Mouse (Mus musculus): ENCODE results near the gene Txnrd1. TPM values are rescaled to one million over a fixed set of nuclear protein-coding genes. Genes with fewer than 3 reads are reported as not detected.
A peak's percentile ranks its signal among the peaks of the same experiment; 100 is the strongest.

Gene Txnrd1
- polyA plus RNA-seq (2015; fragmentation: Nextera tagmentation; extraction: Ambion mirVana): 34.6 and 40.0 TPM in 2 replicates

DNA sequence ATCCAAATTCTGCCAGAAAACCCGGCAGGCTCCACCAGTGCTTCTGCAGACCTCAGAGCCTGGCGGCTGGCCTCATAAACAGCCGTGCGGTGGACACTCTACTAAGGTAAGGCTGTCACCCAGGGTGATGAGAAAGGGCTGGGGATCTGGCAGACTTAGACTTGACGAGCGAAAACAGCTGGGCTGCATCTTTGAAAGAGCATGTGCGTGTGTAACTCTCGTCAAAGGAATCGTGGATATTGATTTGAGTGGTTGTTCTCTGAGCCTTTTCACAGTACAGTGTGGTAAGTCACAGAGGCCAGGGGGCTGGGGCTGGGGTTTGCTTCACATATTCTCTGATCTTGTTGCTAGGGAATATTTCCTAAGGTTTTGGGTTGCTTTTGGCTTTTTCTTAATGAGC lies at the start of gene Txnrd1:
Gene Txnrd1, plus strand, starts transcription at position 26 of the 400 bp plus-strand sequence.
- Histone ChIP-seq H3K9ac (replicated peaks; ENCODE audit: low read depth) (no peak within 1 kb of the TSS), H3K4me1 (ENCODE audit: insufficient read depth, low read depth, low read length) (no peaks in the 10 kb centered on the region), H3K4me3 (ENCODE audit: low read depth, low read length) (no peak within 1 kb of the TSS), H3K27me3 (replicated peaks; ENCODE audit: insufficient read depth, low read length) (no peaks in the 10 kb centered on the region), H3K27ac (ENCODE audit: low read length) (no peak within 1 kb of the TSS), H3K4me2 (replicated peaks; ENCODE audit: low read depth, low read length) (no peak within 1 kb of the TSS), H3K36me3 (ENCODE audit: insufficient read depth, low read length) (no peaks in the 10 kb centered on the region), H3K9me3 (ENCODE audit: low read length) (no peaks in the 10 kb centered on the region)
- WGBS: 38% methylated on average over 9 of the region's 9 CpGs
- ATAC-seq (no peak), DNase-seq (ENCODE audit: low spot score) (peak; percentile 9)
- no peak for TF ChIP-seq CTCF (IDR thresholded peaks at IDR 0.05)
- TF ChIP-seq EP300 (IDR thresholded peaks at IDR 0.05): no peak

GRCm38 (mm10) chr10:82789181-82789580 lies 44.6 kb upstream of the Txnrd1 start:
- ATAC-seq (no peak), DNase-seq (ENCODE audit: low spot score) (no peak)
- H3K4me2 ChIP-seq (replicated peaks; ENCODE audit: low read depth, low read length): no peak overlapping the region
- TF ChIP-seq EP300 (IDR thresholded peaks at IDR 0.05) (no peak), CTCF (IDR thresholded peaks at IDR 0.05) (no peak)
- no peaks in the 10 kb centered on the region for H3K9me3 ChIP-seq (ENCODE audit: low read length)
- no peak overlapping the region for H3K27ac ChIP-seq (ENCODE audit: low read length)
- H3K9ac ChIP-seq (replicated peaks; ENCODE audit: low read depth): no peak overlapping the region
- no peak overlapping the region for H3K4me3 ChIP-seq (ENCODE audit: low read depth, low read length)
- no peaks in the 10 kb centered on the region for H3K36me3 ChIP-seq (ENCODE audit: insufficient read depth, low read length)
- H3K4me1 ChIP-seq (ENCODE audit: insufficient read depth, low read depth, low read length): no peaks in the 10 kb centered on the region
- no peaks in the 10 kb centered on the region for H3K27me3 ChIP-seq (replicated peaks; ENCODE audit: insufficient read depth, low read length)

DNA sequence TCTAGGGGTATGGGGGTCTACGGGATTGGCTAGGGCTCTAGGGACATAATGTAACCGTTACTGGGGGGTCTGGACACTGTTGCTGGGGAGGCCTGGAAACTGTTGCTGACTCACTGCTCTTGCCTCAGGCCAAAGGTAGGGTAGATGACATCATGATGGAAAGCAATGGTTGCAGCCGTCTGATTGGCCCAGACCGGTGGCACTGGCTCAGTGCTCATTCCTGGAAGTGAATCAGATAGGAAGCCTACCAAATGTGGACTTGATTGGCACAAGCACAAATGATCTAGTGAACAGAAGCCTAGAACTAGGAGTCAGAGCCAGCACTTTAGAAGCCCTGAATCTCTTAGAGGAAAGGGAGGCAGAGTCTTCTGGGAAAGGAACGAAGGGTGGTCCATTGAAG lies 43.2 kb upstream of the Txnrd1 start:
- Histone ChIP-seq H3K4me3 (ENCODE audit: low read depth, low read length) (no peak overlapping the region), H3K9me3 (ENCODE audit: low read length) (no peaks in the 10 kb centered on the region), H3K27me3 (replicated peaks; ENCODE audit: insufficient read depth, low read length) (no peaks in the 10 kb centered on the region), H3K9ac (replicated peaks; ENCODE audit: low read depth) (no peak overlapping the region), H3K4me2 (replicated peaks; ENCODE audit: low read depth, low read length) (no peak overlapping the region), H3K36me3 (ENCODE audit: insufficient read depth, low read length) (no peaks in the 10 kb centered on the region), H3K27ac (ENCODE audit: low read length) (no peak overlapping the region), H3K4me1 (ENCODE audit: insufficient read depth, low read depth, low read length) (peaks cover 5% of the 10 kb centered on the region; the same call in 1 of the 2 replicates)
- TF ChIP-seq CTCF (IDR thresholded peaks at IDR 0.05) (no peak), EP300 (IDR thresholded peaks at IDR 0.05) (no peak)
- WGBS: 88% methylated on average over 5 of the region's 5 CpGs
- no peak for DNase-seq (ENCODE audit: low spot score)
- no peak for ATAC-seq

DNA sequence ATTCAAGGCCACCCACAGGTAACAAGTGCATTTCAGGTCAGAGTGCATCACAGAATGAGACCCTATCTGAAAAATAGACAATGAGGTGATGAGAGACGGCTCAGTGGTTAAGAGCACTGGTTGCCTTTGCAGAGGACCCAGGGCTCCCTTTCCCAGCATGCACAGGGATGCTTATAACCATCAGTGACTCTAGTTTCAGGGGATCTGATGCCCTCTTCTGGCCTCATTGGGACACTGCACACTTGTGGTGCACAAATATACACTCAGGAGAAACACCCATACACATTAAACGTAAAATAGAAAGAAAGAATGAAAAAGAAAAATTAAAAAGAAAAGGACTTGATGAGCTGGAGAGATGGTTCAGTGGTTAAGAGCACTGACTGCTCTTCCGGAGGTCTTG lies 42.0 kb upstream of the Txnrd1 start:
- Histone ChIP-seq H3K27me3 (replicated peaks; ENCODE audit: insufficient read depth, low read length) (no peaks in the 10 kb centered on the region), H3K4me3 (ENCODE audit: low read depth, low read length) (no peak overlapping the region), H3K9me3 (ENCODE audit: low read length) (no peaks in the 10 kb centered on the region), H3K9ac (replicated peaks; ENCODE audit: low read depth) (no peak overlapping the region), H3K36me3 (ENCODE audit: insufficient read depth, low read length) (no peaks in the 10 kb centered on the region), H3K4me1 (ENCODE audit: insufficient read depth, low read depth, low read length) (peaks cover 10% of the 10 kb centered on the region; the same call in 1 of the 2 replicates), H3K27ac (ENCODE audit: low read length) (no peak overlapping the region), H3K4me2 (replicated peaks; ENCODE audit: low read depth, low read length) (no peak overlapping the region)
- no peak for DNase-seq (ENCODE audit: low spot score)
- WGBS: 89% methylated on average over 3 of the region's 3 CpGs
- TF ChIP-seq EP300 (IDR thresholded peaks at IDR 0.05) (no peak), CTCF (IDR thresholded peaks at IDR 0.05) (0 out of 2 replicates have a peak, but pooled peaks have one; percentile 4)
- no peak for ATAC-seq

DNA sequence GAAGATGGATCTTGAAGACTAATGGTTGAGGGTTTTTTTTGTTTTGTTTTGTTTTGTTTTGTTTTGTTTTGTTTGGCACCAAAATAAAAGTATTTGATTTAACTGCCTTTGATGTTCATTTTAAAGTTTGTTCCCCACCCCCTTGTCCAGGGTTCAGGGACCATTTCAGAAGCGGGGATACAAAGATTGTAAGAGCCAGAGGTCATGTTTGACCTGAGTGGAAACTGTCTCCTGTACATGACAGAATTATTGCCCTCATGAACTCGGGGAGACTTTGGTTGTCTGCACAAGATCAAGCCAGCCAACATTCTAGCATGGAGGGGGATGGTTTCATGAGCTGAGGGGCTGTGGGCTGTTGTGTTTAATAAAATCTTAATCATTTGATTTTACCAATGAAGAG lies 41.4 kb upstream of the Txnrd1 start:
- Histone ChIP-seq H3K27me3 (replicated peaks; ENCODE audit: insufficient read depth, low read length) (no peaks in the 10 kb centered on the region), H3K4me3 (ENCODE audit: low read depth, low read length) (no peak overlapping the region), H3K36me3 (ENCODE audit: insufficient read depth, low read length) (no peaks in the 10 kb centered on the region), H3K4me2 (replicated peaks; ENCODE audit: low read depth, low read length) (no peak overlapping the region), H3K27ac (ENCODE audit: low read length) (no peak overlapping the region), H3K9ac (replicated peaks; ENCODE audit: low read depth) (no peak overlapping the region), H3K4me1 (ENCODE audit: insufficient read depth, low read depth, low read length) (peaks cover 10% of the 10 kb centered on the region; the same call in 1 of the 2 replicates), H3K9me3 (ENCODE audit: low read length) (no peaks in the 10 kb centered on the region)
- no peak for ATAC-seq
- no peak for DNase-seq (ENCODE audit: low spot score)
- WGBS: 59% methylated on average over 2 of the region's 2 CpGs
- TF ChIP-seq EP300 (IDR thresholded peaks at IDR 0.05) (no peak), CTCF (IDR thresholded peaks at IDR 0.05) (no peak)

DNA sequence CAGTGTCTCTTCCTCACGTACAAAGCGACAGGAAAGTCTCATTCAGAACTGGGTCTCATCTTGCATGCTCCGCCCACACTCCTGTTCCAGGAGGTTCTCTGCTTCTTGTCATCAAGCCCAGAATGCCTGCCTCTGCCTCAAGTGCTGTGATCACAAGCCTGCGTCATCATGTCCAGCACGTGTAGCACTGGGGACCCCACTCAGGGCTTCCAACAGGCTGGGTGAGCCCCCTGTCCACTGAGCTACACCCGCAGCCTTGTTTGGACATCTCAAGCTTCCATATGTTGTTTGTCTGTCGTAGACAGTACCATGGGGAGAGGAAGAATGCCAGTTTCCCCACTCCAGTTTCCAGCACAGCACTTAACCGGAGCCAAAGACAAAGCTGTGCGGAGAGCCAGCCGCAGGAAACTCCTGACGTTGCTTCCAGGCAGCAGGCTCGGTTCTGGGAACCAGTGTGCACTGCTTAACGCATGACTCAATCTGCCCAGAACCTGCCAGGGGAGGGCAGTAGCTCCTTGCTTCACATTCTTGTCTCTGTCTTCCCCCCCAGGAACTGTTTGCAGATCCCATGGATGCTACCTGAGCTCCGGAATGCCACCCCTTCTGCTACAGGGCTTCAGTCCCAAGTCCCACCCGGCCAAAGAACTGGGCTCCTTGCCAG lies 38.5 kb upstream of the Txnrd1 start:
- Histone ChIP-seq H3K36me3 (ENCODE audit: insufficient read depth, low read length) (no peaks in the 10 kb centered on the region), H3K9ac (replicated peaks; ENCODE audit: low read depth) (peak overlapping the region; percentile 0; the same call in 1 of the 2 replicates), H3K4me1 (ENCODE audit: insufficient read depth, low read depth, low read length) (peaks cover 12% of the 10 kb centered on the region; the same call in 1 of the 2 replicates), H3K27ac (ENCODE audit: low read length) (peak overlapping the region; percentile 47), H3K9me3 (ENCODE audit: low read length) (no peaks in the 10 kb centered on the region), H3K4me3 (ENCODE audit: low read depth, low read length) (0 out of 2 replicates have a peak overlapping the region, but pooled peaks have one; percentile 5), H3K4me2 (replicated peaks; ENCODE audit: low read depth, low read length) (peak overlapping the region; percentile 44), H3K27me3 (replicated peaks; ENCODE audit: insufficient read depth, low read length) (no peaks in the 10 kb centered on the region)
- DNase-seq (ENCODE audit: low spot score): peak; percentile 88
- peak; percentile 94 for ATAC-seq
- 12% methylated on average over 15 of the region's 15 CpGs for WGBS
- TF ChIP-seq EP300 (IDR thresholded peaks at IDR 0.05) (0 out of 2 replicates have a peak, but pooled peaks have one; percentile 34), CTCF (IDR thresholded peaks at IDR 0.05) (peak; percentile 68)

All from lung, postnatal 0 days (tissue).